Mouse (Mus musculus) adipocyte (in vitro differentiated cells): ENCODE measurements around the gene Ripk3.

Experiments
- DNase-seq: peaks from one replicate; pipeline ENCODE4 v3.0.0-alpha.2; 2016; ENCODE audit warnings: low spot score

Gene Ripk3

DNA sequence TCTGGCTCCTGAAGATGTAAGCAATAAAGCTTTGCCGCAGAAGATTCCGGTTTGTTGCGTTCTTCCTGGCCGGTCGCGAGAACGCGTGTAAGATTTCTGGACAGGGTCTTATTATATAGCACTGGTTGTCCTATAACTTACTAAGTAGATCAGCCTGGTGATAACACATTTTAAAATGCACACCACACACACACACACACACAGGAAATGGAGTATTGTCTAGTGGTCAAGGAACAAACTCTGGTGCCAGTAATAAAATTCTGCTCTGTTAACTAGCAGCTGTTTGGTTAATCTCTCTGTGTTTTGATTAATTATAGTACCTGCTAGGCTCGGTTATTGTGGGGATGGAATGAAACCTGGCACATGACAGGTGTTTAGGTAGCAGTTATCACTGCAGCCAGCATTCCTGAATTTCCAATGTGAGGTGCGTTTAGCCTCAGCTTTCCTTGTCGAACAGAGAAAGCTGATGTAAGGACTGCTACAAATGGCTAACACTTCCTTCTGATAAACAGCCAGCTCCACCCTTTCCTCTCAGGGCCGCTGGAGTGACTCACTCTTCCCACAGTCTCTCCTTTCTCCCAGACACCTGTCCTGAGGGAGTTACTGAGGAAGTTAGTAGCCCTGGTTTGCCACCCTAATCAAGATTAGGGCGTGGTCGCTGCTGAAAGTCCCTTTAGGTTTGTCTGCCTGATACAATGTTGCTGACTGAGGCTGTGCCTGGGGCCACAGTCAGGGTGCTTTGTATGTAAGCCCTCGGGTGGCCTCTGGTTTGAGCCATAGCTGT, 6.9 kb upstream of the Ripk3 start:
- peak; percentile 35 for DNase-seq

DNA sequence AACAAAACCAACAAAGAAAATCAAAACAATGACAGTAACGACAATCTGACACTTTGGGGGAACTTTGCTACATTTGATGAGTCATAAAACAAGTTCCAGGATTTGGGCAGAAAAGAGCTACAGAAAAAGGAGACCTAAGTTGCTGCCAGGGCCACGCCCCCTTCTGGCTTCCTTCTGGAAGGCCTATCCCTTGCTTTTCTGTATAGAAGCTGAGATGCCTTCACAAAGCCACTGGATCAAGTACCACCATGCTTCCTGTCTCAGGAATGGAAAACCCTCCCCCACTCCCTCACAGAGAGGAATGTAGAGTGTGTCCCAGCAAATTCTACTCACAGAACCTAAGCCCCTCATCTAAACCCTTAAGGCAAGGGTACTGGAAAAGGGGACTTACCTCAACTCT, 5.3 kb upstream of the Ripk3 start:
- peak; percentile 91 for DNase-seq

- peak; percentile 88 for DNase-seq
Observed at GRCm38 (mm10) chr14:55793461-55793860, 4.8 kb upstream of the Ripk3 start.

DNA sequence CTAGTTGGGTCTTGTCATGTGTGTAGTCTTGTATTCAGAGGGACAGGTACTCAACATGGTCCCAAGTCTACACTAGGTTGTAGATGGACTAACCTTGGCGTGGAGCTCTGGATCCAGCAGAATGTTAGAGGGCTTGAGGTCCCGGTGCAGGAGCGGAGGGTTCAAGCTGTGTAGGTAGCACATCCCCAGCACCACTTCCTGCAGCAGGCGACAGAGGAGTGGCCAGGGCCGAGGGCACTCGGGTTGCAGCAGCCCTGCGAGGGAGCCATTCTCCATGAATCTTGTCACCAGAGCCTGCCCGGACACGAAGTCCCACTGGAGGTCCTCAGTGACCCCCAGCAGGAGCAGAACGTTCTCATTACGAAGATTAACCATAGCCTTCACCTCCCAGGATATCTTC, 934 bp downstream of the Ripk3 start:
- no peak for DNase-seq

DNA sequence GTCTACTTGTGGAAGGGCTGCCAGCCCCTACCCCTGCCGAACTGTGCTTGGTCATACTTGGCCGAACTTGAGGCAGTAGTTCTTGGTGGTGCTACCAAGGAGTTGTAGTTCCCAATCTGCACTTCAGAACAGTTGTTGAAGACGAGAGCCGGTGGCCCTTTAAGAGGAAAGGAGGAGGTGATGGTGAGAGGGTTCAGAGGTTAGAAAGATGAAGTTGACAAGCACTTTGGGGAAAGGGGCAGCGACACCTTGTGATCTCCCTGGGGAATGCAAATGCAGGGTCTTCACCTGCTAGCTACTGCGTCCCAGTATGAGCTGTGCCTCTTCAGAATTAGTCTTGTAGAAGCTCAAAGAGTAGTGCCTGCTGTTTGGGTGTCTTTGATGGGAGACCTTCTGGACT, 3.5 kb downstream of the Ripk3 start:
- DNase-seq, result no peak

GRCm38 (mm10) chr14:55783958-55784235, 4.8 kb downstream of the Ripk3 start, which contains the start of gene Adcy4:
TSS of gene Adcy4 (minus strand) at chr14:55784095.
- DNase-seq, result no peak

DNA sequence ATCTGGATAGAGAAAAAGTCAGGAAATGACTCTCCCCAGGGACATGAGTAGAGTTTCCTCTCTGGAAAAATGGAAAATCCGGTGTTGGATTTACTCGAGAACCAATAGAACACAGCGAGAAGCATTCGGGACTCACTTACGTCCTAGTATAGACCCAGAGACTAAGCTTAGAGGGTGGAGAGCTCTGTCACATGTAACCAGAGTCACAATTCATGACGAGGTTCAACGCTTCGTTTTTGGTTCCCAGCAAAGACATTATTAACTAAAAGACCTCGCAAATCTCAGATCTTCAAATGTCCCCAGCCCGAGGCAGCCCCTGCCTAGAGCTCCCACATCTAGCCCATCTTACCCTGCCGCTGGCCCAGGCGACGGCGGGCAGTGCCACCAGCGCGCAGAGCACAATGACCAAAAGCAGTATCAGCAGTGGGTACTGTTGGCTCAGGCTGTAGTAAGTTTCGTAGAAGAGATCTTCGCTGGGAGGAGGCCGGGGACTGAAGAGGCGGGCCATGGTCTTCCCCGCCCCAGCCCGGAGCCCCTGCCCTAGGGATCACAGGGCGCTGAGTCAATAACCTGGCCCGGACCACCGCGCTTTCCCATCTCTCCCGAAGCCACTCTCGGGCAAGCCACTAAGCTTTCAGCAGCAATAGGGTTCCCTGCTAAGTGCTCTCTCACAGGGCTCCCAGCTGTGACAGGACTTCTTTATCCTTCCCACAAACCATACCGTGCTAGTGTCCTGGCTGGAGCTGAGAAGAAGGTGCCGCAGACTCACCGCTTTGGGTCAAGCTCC, 5.3 kb downstream of the Ripk3 start:
- DNase-seq, result peak; percentile 39

DNA sequence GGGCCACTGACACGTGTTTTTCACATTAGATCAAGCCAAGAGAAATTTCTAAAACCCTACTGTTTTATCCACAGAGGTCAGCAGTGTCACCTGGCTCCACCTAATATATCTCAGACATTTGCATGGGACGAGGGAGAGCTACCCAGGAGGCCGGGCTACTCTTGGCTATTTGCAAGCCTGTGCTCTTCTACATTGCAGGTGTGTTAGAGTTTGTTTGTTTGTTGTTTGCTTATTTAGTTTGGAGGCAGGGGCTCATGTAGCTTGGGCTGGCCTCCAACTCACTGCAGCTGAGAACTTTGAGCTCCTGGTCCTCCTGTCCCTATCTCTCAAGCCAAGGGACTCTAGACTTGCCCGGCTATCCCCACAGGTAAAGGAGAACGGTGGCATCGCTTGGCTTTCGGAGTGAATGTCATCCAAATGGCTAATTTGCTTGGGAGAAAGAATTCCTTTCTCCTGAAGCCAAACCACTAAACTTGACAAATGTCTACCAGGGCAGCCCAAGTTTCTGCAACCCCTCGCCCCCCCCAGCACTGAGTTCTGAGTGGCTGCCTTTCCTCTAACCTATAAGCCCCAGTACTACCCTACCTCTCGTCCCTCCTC, 6.2 kb downstream of the Ripk3 start:
- no peak for DNase-seq

- peak; percentile 83 for DNase-seq
Observed at GRCm38 (mm10) chr14:55781310-55781709, 7.4 kb downstream of the Ripk3 start.

GRCm38 (mm10) chr14:55780736-55781135, 7.9 kb downstream of the Ripk3 start:
- no peak for DNase-seq

DNA sequence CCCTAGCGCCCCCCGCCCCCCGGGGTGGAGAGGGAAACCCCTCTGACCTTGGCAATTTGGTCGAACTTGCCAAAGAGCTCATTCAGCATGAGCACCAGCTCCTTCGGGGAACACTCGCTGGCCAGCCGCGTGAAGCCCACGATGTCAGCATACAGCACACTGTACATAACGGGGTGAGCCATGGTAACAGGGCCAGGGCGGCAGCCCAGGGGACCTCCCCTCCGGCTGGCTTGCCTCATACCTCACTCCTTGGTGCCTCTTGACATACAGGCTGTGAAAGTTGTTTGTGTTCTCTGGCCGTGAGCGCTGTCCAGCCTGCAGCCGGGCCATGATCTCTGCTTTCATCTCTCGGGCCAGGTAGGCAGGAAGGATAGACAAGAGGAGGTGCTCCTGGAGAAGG, 9.0 kb downstream of the Ripk3 start:
- no peak for DNase-seq

DNA sequence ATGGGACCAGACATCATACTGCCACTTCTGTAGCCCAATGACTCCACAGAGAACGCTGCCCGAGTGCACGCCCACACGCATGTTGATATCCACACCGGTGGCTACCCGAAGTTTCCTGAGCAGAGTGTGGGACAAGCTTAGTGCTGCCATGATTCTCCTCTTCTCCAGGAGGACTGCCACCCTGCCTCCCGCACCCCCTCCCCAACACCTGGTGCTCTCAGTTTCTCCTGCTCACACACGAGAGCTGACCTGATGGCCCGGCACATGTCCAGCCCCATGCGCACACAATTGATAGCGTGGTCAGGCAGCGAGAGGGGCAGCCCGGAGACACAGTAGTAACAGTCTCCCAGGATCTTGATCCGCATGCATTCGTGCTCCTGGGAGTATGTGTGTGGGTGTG, 10.0 kb downstream of the Ripk3 start:
- no peak for DNase-seq

- no peak for DNase-seq
Observed at GRCm38 (mm10) chr14:55777806-55778205, 10.9 kb downstream of the Ripk3 start.

- no peak for DNase-seq
Observed at GRCm38 (mm10) chr14:55777176-55777575, 11.5 kb downstream of the Ripk3 start.

DNA sequence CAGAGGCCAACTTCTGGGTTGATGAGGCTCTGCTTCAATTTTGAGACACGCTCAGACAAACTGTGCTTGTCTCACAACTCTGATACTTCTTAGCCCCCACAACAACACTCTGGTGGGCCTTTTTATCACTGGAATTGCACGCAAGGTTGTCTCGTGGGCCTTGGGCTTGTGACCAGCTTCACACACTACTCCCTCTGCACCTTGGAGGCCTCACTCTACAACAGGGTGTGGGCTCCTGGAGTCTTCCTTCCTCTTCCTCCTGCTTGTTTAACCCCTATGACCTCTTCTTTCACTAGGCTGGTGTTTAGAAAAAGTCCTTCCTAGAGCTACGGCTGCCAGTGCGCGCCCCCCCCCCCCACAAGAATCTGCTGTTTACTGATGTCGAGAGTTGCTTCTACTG, 12.0 kb downstream of the Ripk3 start:
- DNase-seq, result no peak

GRCm38 (mm10) chr14:55769087-55769703, 19.5 kb downstream of the Ripk3 start:
- DNase-seq, result no peak

- DNase-seq, result no peak
Observed at GRCm38 (mm10) chr14:55768555-55768954, 20.1 kb downstream of the Ripk3 start.

DNA sequence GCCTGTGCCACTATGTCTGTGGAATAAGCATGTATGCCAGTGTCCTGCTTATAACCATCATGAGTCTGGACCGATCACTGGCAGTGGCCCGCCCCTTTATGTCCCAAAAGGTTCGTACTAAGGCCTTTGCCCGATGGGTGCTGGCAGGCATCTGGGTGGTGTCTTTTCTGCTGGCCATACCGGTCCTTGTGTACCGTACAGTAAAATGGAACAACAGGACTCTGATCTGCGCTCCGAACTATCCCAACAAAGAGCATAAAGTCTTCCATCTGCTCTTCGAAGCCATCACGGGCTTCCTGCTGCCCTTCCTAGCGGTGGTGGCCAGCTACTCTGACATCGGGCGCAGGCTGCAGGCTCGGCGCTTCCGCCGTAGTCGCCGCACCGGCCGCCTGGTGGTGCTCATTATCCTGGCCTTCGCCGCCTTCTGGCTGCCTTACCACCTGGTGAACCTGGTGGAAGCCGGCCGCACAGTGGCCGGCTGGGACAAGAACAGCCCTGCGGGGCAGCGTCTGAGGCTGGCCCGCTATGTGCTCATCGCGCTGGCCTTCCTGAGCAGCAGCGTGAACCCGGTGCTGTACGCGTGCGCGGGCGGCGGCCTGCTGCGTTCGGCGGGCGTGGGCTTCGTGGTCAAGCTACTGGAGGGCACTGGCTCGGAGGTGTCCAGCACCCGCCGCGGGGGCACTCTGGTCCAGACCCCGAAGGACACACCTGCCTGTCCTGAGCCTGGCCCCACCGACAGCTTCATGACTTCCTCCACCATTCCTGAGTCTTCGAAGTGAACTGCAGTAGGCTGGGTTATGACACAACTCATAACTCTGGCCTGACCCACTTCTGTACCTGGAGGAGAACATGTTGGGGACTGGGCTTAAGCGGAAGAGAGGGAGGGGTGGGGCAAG, 20.9 kb downstream of the Ripk3 start:
- no peak for DNase-seq

- no peak for DNase-seq
Observed at GRCm38 (mm10) chr14:55765696-55766095, 23.0 kb downstream of the Ripk3 start, which contains the start of gene Ltb4r1. TSS of gene Ltb4r1 (plus strand) at chr14:55765962.

DNA sequence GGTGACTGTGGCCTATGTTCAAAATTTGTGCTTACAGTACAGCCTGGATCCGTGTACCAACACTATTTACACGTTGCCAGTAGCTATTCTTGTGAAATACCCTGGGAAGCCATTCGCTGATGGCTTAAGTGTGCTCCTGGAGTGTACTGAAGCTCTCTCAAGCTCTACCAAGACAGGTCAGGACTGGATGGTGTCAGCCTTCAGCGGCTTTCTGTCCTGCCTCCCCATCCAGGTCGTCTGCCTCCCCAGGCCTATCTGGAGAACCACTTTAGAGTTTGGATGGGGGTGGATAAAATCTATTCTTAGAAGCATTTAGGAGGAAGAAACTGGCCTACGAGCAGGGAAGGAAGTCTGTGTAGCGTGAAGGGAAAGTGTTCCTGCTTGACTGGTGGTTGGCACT, 25.5 kb downstream of the Ripk3 start:
- peak; percentile 35 for DNase-seq

- DNase-seq, result no peak
Observed at GRCm38 (mm10) chr14:55762001-55762821, 26.5 kb downstream of the Ripk3 start.
